Mouse (Mus musculus): ENCODE measurements around the gene Ap1m2.
"Not testable (repeated sequence)": the region's sequence is repeated elsewhere in the genome, so short reads cannot be mapped to it uniquely, and the experiment has no call there.

Ap1m2 gene

DNA sequence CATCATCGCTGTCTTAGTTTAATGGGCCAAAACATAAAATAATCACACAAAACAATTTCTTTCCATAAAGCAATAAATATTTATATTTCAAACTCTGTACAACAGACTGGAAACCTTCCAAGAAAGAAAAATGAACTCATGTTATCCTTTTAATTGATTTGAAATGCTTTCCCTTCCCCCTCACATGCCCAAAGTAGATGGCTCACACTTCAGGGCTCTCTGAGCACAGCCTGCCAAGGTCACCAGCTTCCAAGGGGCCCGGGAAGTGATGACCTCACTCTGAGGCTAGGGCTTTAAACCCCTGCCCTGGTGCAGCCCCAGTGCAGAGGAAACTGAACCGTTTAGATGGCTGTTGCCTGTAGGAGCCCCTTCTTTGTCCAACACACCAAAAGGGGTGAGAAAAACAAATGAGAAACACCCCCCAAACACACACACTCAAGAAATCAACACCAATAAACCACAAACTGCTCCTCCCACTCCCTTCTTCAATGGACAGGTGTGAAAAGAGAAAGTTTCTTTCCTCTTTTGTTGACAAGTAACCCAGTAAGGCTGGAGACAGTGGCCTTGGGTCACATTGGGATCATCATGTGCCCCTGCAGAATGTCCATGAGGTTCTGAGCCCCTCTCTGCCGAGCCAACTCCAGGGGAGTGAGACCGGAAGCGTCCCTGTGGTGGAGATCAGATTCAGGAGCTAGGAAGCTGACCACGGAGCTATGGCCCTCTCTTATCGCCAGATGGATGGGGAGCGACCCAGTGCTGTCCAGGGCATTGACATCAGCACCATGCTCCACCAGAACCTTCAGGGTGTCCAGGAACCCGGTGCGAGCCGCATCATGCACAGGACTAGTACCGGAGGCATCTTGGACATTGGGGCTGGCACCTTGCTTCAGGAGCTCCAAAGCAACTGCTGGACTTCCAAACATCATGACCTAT lies 23.5 kb downstream of the Ap1m2 start:
- DNase-seq: no peak

DNA sequence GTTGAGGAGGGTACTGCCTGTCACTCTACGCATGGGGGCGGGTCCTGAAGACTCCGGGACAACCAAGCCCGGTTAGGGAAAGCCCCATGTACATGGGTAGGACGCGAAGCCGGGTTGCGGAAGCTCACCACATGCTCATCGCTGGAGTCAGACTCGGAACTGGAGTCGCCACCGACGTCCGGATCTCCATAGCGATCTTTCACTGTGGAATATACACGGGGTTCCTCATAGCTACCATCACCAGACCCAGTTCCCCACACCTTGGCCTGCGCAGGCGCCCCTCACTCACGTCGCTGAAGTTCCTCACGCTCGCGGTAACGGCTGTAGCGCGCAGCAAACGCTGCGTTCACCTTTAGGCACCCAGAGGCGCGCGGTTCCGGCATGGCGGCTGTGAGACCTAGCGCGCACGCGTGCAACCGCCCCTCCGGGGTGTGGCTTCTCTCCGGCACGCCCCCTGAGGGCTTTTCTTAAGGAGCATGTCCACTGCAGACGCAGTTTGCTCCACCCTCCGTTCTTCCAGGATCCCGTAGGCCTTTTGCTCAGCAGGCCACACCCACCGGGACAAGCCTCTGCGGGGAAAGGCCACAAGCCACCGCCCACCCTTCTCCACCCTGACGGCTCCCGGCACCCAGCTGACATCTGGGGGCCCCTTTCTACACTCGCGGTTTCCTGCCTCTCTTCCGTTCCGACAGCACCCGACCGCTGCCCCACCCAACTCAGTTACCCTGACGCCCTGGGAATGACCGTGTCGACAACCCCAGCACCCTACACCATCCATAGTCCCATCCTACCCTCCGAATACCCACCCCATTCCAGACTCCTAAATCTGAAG lies 24.4 kb downstream of the Ap1m2 start, which contains the start of gene Kri1:
TSS of gene Kri1 (minus strand) at position 399 of the 832 bp plus-strand sequence.
- DNase-seq: peak; percentile 97 to 98

DNA sequence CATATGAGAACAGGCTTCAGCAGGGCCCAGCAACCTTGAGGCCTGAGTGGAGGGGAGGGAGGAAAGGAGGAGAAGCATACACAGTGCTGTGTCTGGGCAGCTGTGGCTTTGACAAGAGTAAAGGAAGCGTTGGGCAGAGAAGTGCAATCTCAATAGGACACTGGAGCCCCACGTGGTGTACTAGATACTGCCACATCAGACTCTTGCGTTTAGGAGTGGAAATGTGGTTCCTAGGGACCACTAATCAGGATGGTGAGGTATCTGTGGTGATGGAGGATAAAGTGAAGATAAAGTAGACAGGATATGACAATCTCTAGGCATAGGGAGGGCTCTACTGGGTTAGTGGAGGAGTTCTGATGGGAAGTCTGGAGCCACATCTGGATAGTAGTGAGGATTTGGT lies 25.4 kb downstream of the Ap1m2 start:
- no peak for DNase-seq

DNA sequence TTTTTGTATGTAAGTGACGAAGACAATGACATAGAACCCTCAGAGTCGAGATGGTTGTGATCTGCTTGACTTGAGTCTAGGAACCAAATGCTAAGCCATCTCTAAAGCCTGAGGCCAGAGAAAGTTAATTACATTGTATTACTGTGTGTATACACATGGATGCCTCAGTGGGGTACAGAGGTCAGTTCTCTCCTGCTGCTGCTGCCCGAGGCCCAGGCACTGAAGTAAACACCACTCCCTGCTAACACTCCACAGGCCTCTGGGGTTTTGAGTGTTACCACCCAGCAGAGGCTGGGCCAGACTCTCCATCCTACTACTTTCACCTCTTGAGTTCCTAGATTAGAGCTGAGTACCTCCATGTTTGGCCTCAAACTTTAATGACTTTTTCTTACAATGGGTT lies 28.1 kb downstream of the Ap1m2 start:
- no peak for DNase-seq

DNA sequence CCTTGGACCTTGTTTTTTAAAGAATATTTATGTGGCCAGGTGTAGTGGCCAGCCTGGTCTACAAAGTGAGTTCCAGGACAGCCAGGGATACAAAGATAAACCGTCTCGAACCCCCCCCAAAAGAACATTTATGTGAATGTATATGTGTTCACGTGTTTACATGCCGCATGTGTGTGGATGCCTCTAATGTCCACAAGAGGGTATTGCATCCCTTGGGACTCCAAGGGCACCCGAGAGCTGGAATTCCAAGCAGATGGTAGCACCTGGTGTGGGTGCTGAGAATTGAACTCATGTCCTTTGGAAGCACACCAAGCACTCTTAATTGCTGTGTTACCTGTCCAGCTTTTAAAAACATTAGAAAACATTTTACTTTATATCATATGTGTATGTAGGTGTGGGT lies 28.5 kb downstream of the Ap1m2 start:
- DNase-seq: no peak

DNA sequence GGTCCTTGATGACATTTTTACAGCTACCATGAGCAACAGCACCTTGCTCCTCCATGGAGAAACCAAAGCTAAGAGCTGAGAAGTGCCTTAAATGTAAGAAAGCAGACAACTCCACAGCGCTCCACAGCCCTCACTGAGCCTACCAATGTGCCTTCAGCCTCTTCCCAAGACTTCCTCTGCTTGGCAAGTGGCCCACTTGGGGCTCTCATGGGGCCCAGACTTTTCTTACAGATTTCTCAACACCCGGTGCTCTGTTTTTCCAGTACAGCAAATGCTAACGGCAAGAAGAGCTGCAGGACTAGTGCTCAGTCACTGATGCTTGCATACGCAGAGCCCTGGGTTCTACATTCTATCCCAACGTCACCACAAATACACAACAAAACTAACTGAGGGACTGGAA lies 34.4 kb downstream of the Ap1m2 start:
- no peak for DNase-seq

DNA sequence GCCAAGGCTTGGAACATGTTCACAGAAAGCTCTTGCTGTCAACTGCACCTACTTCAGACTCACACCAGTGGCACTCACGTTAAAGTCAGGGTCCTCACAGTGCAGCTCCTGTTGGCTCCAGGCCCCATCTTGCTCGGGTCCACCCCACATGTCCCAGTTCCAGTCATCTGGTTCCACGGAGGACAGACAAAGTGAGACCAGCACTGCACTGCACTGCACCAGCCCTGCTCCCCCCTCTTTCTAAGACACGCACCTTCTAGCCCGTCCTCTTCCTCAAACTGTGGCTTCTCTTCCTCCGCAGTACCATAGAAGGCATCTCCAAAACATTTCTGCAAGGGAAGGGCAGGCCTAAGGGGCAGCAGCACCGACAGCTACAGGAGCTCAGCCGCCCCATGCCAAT lies 35.8 kb downstream of the Ap1m2 start:
- DNase-seq: no peak

DNA sequence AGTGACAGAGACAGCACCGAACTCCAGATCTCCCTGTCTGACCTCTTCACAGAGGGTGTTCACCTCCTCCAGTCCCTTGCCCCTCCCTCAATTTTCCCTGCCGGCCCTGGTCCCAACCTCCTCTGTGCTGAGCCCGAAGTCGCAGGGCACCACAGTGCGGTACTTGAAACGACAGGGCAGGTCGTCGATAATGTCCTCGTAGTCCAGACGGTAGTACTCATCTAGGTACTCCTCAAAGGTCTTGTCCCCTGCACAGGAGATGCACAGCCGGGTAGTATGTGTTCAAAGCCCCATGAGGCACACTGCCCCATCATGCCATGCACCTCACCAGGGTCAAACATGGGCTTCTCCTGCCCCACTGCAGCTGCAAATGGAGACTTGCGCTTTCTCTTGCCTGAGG lies 36.4 kb downstream of the Ap1m2 start:
- DNase-seq: no peak

DNA sequence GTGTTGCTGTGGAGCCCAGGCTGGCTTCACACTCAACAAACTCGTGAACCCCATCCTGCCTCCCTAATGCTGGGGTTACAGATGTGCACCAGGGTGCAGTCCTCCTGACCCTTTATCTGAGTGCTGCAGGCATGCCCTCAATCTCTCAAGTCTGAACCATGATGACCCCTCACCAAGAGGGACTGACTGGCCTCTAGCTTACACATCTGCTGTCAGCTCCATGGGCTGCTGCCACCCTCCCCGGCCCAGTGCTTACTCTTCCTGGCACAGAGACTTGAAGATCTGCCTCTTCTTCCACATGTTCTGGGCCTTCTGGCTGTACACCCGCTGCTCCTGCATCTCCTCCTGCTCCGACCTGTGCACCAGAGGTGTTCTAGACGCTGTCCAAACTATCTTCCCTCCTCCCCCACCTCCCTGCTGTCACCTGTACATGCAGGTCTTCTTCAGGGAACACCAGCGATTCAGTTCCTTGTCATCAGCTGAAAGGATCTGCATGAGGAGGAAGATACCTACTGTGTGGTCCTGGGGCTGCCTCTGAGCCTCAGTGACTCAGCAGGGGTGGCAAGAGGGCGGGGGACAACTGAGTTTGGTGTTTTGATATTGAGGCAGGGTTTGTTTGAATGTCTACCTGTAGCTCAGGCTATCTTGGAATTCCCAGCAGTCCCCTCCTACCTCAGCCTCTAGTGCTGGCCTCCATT lies 37.0 kb downstream of the Ap1m2 start:
- no peak for DNase-seq

DNA sequence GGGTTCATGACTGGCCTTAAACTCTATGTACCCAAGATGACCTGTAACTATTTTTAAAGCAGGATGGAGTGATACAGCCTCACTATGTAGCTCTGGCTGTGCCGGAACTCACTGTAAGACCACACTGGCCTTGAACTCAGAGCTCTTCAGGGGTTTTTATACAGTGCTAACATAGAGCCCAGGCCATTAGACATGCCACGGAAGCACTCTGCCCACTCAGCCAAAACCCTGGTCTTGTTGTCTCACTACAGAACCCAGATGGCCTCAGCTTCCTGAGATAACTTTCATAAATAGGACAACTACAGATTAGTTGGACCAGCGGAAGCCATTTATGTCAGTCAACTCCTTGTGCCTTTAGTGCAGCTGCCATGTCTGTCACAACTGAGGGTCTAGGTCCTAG lies 37.8 kb downstream of the Ap1m2 start:
- DNase-seq: no peak

DNA sequence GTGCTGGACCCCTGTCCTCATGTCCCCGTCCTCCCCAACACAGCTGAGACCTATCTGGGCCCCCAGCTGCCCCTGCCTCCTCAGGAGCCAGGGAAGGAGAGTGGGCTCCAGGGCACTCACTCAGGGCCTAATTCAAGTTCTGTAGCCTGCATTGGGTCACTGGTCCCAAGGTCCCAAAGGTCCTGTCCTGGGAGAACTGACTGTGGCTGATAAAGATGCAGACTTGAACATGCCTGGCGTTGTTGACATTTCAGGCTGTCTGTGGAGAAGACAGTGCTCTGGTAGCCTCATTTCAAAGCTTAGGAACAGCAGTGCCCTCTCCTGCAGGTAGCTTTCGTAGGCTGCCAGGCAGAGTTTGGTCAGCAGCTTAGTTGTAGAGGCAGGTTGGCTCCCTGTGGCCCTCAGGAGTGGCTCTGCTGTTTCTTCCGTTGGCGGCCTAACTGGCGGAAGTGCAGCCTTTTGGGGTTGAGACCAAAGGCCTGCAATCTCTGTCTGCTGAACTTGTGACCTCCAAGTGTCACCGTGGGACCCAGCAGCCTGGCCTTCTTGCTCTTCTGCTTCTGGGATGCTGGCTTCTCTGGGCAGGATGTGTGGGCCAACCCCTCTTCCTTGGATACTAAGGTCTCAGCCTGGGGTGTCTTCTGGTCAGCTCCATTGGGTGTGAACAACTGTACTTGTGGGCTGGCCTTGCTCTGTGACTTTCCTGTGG lies 38.5 kb downstream of the Ap1m2 start:
- DNase-seq: no peak

DNA sequence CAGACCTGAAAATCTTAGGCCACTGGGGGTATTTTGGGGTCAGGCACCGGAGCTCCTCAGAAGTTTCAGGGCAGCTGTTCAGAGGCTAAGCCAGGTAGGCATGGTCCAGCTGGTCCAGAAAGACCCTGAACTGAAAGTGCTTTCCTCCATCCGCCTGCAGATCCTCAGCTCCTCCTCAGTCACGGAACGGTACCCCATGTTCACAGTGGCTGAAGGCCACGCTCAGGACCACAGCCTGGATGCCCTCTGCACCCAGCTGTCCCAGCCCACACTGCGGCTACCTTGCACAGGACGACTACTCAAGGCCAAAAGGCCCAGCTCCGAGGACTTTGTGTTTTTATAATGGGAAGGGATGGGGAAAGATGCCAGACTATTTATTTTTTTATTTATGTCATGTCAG lies 39.0 kb downstream of the Ap1m2 start:
- no peak for DNase-seq

DNA sequence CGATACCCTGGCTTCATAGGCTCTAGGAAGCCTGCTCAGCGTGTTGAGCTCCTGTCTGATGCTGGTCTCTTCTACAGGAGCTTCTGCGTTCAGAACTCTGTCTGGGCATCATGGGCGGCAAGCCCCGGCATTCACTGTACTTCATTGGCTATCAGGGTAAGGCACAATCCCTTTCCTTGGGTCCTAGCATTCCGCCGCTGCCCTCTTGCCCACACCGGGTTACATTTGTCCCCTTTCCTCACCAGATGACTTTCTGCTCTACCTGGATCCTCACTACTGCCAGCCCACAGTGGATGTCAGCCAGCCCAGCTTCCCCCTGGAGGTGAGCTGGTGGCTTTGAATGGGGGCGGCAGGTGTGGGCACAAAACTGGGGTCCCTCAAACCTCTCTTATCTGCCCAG lies 39.7 kb downstream of the Ap1m2 start:
- no peak for DNase-seq

DNA sequence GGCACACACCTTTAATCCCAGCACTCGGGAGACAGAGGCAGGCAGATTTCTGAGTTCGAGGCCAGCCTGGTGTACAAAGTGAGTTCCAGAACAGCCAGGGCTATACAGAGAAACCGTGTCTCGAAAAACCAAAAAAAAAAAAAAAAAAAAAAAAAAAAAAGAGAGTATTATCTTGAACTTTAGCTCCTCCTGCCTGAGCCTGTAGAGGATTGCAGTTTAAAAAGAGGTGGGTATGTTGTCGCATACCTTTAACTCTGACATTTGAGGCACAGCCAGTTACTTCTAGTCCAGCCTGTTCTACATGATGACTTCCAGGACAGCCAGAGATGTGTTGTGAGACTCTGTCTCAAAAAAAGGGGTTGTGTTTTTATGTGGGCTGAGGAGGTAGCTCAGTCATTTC lies 42.5 kb downstream of the Ap1m2 start:
- not testable (repeated sequence) for DNase-seq

DNA sequence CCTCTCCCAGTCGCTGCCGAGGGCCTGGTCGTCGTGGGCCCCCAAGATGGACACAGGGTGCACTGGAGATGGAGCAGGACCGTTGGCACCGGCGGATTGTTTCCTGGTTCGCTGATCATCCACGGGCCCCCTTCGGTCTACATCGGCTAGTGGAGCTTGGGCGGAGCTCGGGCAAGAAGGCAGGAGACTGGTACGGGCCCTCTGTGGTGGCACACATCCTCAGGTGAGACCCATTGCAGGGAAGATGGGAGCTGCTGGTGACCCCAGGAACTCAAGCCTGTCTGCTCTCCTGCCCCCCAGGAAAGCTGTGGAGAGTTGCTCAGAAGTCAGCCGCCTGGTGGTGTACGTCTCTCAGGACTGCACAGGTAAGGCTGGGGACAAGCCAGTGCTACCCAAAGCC lies 43.8 kb downstream of the Ap1m2 start:
- no peak for DNase-seq

DNA sequence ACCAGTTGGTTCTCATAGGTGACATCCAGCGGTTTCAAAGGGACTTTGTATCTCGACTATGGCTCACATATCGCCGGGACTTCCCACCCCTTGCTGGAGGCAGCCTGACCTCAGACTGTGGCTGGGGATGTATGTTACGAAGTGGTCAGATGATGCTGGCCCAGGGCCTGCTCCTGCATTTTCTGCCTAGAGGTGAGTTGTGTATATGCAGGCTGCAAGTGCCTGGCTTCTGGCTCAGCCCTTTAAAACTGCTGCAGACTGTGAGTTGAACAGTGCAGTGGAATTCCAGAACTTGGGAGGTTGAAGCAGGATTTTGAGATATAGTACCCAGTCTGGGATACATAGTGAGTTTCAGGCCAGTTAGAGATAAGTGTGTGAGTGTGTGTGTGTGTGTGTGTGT lies 45.2 kb downstream of the Ap1m2 start:
- DNase-seq: no peak

DNA sequence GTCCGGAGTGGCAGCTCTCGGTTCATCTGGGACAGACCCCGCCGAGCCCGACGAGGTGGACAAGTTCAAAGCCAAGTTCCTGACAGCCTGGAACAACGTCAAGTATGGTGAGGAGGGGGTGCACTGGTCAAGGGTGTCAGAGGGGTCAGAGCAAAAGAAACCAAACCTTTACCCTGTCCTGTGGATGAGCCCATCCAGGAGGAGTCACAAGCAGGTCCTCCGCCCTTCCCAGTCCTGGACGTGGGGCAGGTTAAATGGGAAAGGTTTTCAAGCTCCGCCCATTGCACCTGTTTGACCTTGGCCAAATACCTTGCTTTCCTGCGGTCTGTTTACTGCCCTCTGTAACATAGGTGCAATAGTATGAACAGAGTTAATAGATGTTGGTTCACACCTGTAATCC lies 46.5 kb downstream of the Ap1m2 start:
- peak in 1 of 2 experiments; percentile 39 for DNase-seq

DNA sequence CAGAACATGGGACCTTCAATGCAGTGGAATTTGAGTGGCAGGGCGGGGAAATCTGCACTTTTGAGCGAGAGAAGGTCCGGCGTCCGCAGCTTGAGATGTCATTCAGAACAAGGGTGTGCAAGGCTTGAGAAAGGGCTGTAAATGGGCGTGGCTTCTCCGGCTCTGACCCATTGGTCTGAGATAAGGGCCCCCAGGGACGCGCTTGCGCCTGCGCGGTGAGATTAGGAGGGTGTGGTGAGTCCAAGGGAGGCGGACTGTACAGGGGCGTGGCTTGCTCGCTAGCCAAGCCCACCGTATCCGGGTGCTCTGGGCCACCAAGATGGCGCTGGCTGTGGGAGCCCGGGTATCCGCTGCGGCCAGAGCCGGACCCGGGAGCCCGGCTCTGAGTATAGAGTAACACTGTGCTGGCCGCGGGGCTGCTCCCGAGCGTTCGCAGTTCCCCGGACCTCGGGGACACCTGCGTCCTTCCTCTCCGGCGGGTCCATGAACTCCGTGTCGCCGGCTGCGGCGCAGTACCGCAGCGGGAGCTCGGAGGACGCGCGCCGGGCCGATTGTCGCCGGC lies 47.1 kb downstream of the Ap1m2 start, which contains the start of gene Atg4d:
TSS of gene Atg4d (plus strand) at position 294 of the 562 bp plus-strand sequence.
- DNase-seq: peak; percentile 99 to 100

DNA sequence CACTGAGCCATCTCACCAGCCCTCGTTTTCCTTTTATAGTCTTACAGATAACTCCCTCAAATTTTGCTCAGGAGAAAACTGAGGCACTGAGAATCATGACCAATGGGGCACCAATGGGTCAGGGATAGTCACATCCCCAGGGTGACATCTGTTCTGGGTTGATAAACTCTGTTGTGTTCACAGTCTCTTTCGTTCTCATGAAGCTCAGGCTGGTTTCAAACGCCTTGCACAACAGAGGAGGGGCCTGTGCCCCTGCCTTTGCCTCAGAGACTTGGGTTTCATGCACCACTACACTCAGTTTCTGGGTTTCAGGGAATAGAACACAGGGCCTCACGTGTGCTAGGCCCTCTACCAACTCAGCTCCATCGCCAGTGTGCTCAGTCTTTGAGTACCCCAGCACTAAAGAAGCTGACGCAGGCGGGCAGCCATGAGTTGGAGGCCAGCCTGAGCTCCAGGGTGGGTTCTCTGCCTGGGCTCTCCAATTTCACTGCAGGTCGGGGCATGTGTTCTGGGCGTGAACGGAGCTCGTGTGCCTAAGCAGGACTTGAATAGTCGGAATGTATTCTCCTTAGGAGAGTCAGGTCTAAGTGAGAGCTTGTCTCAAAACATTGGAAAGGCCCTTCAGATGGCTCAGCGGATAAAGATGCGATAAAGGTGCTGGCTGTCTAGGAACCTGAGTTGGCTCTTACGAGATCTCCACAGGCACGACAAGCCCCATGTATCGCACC lies 47.7 kb downstream of the Ap1m2 start:
- peak in 1 of 2 experiments; percentile 29 for DNase-seq

DNA sequence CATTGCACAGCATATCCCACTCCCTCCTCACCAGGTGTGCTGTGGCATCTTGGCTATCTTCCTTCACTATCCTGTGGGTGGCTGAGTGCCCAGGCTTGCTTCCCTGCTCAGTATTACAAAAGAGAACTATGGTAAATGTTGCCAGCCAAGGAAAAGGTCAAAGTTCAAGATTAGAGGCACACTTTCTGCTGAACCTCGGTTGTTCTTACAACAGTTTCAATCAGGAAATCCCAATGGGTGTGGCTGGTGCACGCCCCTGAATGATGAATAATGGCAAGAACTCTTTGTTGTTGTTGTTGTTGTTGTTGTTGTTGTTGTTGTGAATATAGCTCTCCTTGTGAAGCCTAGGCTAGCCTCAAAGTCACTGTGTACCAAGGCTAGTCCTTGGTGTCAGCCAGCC lies 50.3 kb downstream of the Ap1m2 start:
- DNase-seq: no peak

DNA sequence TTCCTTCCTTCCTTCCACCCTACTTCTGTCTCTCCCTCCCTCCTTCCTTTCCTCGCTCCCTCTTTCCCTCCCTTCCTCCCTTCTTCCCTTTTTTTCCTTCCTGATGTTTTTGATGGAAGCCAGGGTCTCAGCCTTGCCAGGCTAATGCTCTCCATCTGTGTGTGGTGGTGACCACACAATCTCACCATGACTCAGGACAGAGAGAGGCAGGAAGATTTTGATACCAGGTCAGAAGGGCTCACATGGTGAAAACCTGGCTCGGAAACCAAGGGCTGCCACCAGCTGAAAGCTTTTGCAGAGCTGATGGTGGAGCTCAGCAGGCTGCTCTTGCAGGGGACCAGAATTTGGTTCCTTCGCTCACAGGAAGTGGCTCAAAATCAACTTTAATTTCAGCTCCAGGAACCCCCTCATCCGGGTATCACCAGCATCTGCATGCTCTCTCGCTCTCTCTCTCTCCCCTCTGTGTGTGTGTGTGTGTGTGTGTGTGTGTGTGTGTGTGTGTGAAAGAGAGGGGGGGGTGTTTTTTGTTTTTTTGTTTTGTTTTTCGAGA lies 51.6 kb downstream of the Ap1m2 start:
- DNase-seq: no peak

All from cerebellum, adult 18-20 months (tissue).